Mouse (Mus musculus) frontal cortex, postnatal 25 days (tissue): Measurements from ENCODE around the gene Atp6v1d.

Source experiments
- DNase-seq, 2 experiments: peaks; one replicate each; pipeline ENCODE4 v3.0.0; 2022; ENCODE audit warnings: low spot score in 2 of 2

Gene Atp6v1d

DNA sequence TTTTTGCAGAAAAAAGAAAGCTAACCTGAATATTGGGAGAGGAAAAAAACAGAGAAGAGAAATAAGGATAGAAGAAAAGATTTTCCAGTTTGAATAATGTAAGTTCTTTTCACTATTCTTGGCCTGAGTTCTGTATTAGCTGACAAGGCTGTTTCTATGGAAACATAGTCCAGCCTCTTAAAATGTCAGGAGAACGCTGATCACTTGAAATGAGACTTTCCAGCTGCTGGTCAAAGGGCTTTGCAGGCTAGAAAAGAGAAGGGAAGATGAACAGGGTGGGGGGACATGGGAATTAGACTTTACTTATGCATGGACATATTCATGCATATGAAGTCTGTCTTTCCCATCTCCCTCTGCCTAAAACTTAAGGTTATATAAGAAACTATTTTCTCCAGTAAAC, 67.2 kb downstream of the Atp6v1d start:
- DNase-seq: no peak

DNA sequence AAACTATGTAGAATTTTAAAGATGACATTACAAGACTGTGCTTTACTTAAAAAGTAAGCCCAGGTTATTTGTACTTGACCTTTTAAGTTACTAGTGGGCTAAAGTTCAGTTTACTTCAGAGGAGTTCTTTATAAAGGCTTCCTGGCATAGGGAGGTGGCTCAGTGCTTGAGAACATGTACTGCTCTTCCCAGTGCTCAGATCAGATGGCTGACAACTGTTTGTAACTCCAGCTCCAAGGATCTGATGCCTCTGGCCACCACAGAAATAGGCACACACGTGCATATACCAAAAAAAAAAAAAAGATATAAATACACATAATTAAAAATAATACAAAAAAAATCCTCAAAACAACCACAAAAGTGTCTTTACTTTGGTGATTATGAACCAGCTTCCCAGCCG, 70.6 kb downstream of the Atp6v1d start:
- DNase-seq: no peak
